Mouse (Mus musculus) CD4-positive helper T cell, adult 2 months (primary cell): ENCODE data around the gene Dhrs13.
"Not testable (repeated sequence)": the region's sequence is repeated elsewhere in the genome, so short reads cannot be mapped to it uniquely, and the experiment has no call there.

ENCODE experiments used
- DNase-seq: peaks from one replicate; pipeline ENCODE4 v3.0.0-alpha.2; 2012; ENCODE audit warnings: low read depth, missing footprints, low spot score

The Dhrs13 gene

GRCm38 (mm10) chr11:78042290-78042870, 10.3 kb downstream of the Dhrs13 start:
- DNase-seq, result not testable (repeated sequence)

GRCm38 (mm10) chr11:78044758-78045251, 12.7 kb downstream of the Dhrs13 start:
- DNase-seq, result no peak

- DNase-seq, result not testable (repeated sequence)
Observed at GRCm38 (mm10) chr11:78048637-78049036, 16.6 kb downstream of the Dhrs13 start.

GRCm38 (mm10) chr11:78053078-78053477, 21.0 kb downstream of the Dhrs13 start:
- no peak for DNase-seq

- DNase-seq, result no peak
Observed at GRCm38 (mm10) chr11:78056946-78057345, 24.9 kb downstream of the Dhrs13 start.

- peak; percentile 47 for DNase-seq
Observed at GRCm38 (mm10) chr11:78059833-78060757, 28.0 kb downstream of the Dhrs13 start.

GRCm38 (mm10) chr11:78062563-78062962, 30.5 kb downstream of the Dhrs13 start:
- DNase-seq, result no peak

- no peak for DNase-seq
Observed at GRCm38 (mm10) chr11:78065906-78066305, 33.8 kb downstream of the Dhrs13 start.

- no peak for DNase-seq
Observed at GRCm38 (mm10) chr11:78066641-78067040, 34.6 kb downstream of the Dhrs13 start.

GRCm38 (mm10) chr11:78067566-78067965, 35.5 kb downstream of the Dhrs13 start:
- no peak for DNase-seq

- DNase-seq, result no peak
Observed at GRCm38 (mm10) chr11:78069130-78069529, 37.0 kb downstream of the Dhrs13 start.

GRCm38 (mm10) chr11:78069646-78070045, 37.6 kb downstream of the Dhrs13 start:
- no peak for DNase-seq

GRCm38 (mm10) chr11:78071938-78072337, 39.9 kb downstream of the Dhrs13 start:
- DNase-seq, result no peak

- no peak for DNase-seq
Observed at GRCm38 (mm10) chr11:78072425-78073130, 40.5 kb downstream of the Dhrs13 start.

- DNase-seq, result no peak
Observed at GRCm38 (mm10) chr11:78073577-78074276, 41.6 kb downstream of the Dhrs13 start.

GRCm38 (mm10) chr11:78074277-78074652, 42.2 kb downstream of the Dhrs13 start:
- DNase-seq, result no peak

GRCm38 (mm10) chr11:78074666-78075065, 42.6 kb downstream of the Dhrs13 start:
- DNase-seq, result no peak

- DNase-seq, result peak; percentile 84
Observed at GRCm38 (mm10) chr11:78079961-78080921, 48.2 kb downstream of the Dhrs13 start, which contains the start of gene Eral1. Gene Eral1, minus strand, starts transcription at chr11:78080383.

GRCm38 (mm10) chr11:78083595-78083994, 51.5 kb downstream of the Dhrs13 start:
- DNase-seq, result no peak

- no peak for DNase-seq
Observed at GRCm38 (mm10) chr11:78086925-78087479, 54.9 kb downstream of the Dhrs13 start.
